Mouse (Mus musculus): ENCODE data around the gene Nobox.

Nobox gene

GRCm38 (mm10) chr6:43309454-43309853 is at the start of gene Nobox:
TSS of gene Nobox (minus strand) at chr6:43309554.
- no peak for DNase-seq (ENCODE audit: low spot score in 2 of 2)

GRCm38 (mm10) chr6:43354562-43355241 is 45.3 kb upstream of the Nobox start:
- DNase-seq (ENCODE audit: low spot score in 2 of 2), result no peak

- no peak for DNase-seq (ENCODE audit: low spot score in 2 of 2)
Measured at GRCm38 (mm10) chr6:43353446-43353845, 44.1 kb upstream of the Nobox start.

- DNase-seq (ENCODE audit: low spot score in 2 of 2), result no peak
Measured at GRCm38 (mm10) chr6:43349083-43349482, 39.7 kb upstream of the Nobox start.

GRCm38 (mm10) chr6:43347637-43348036 is 38.3 kb upstream of the Nobox start:
- no peak for DNase-seq (ENCODE audit: low spot score in 2 of 2)

- no peak for DNase-seq (ENCODE audit: low spot score in 2 of 2)
Measured at GRCm38 (mm10) chr6:43343006-43343405, 33.7 kb upstream of the Nobox start.

GRCm38 (mm10) chr6:43342386-43342785 is 33.0 kb upstream of the Nobox start:
- DNase-seq (ENCODE audit: low spot score in 2 of 2), result no peak

GRCm38 (mm10) chr6:43338804-43339203 is 29.4 kb upstream of the Nobox start:
- no peak for DNase-seq (ENCODE audit: low spot score in 2 of 2)

- no peak for DNase-seq (ENCODE audit: low spot score in 2 of 2)
Measured at GRCm38 (mm10) chr6:43337491-43337961, 28.2 kb upstream of the Nobox start.

GRCm38 (mm10) chr6:43335619-43336234 is 26.4 kb upstream of the Nobox start:
- peak in 1 of 2 experiments; percentile 23 for DNase-seq (ENCODE audit: low spot score in 2 of 2)

- no peak for DNase-seq (ENCODE audit: low spot score in 2 of 2)
Measured at GRCm38 (mm10) chr6:43333479-43333878, 24.1 kb upstream of the Nobox start.

- DNase-seq (ENCODE audit: low spot score in 2 of 2), result no peak
Measured at GRCm38 (mm10) chr6:43312961-43313656, 3.8 kb upstream of the Nobox start.

GRCm38 (mm10) chr6:43312546-43312945 is 3.2 kb upstream of the Nobox start:
- DNase-seq (ENCODE audit: low spot score in 2 of 2), result no peak

- peak in 1 of 2 experiments; percentile 12 for DNase-seq (ENCODE audit: low spot score in 2 of 2)
Measured at GRCm38 (mm10) chr6:43310071-43310470, 717 bp upstream of the Nobox start.

GRCm38 (mm10) chr6:43297508-43297850 is 11.9 kb downstream of the Nobox start:
- peak; percentile 18 to 20 for DNase-seq (ENCODE audit: low spot score in 2 of 2)

GRCm38 (mm10) chr6:43296798-43297507 is 12.4 kb downstream of the Nobox start:
- peak; percentile 22 to 29 for DNase-seq (ENCODE audit: low spot score in 2 of 2)

GRCm38 (mm10) chr6:43295908-43296307 is 13.4 kb downstream of the Nobox start:
- peak in 1 of 2 experiments; percentile 13 for DNase-seq (ENCODE audit: low spot score in 2 of 2)

GRCm38 (mm10) chr6:43293175-43293574 is 16.2 kb downstream of the Nobox start:
- no peak for DNase-seq (ENCODE audit: low spot score in 2 of 2)

- DNase-seq (ENCODE audit: low spot score in 2 of 2), result no peak
Measured at GRCm38 (mm10) chr6:43292471-43293076, 16.8 kb downstream of the Nobox start.

- no peak for DNase-seq (ENCODE audit: low spot score in 2 of 2)
Measured at GRCm38 (mm10) chr6:43292041-43292440, 17.3 kb downstream of the Nobox start.

GRCm38 (mm10) chr6:43280481-43280880 is 28.9 kb downstream of the Nobox start:
- DNase-seq (ENCODE audit: low spot score in 2 of 2), result no peak

- peak in 1 of 2 experiments; percentile 12 for DNase-seq (ENCODE audit: low spot score in 2 of 2)
Measured at GRCm38 (mm10) chr6:43278247-43278646, 31.1 kb downstream of the Nobox start.
